Mouse (Mus musculus) megakaryocyte, embryonic 14.5 days (primary cell): Measurements from ENCODE around the gene Las1l.

Experiments used
- FLI1 ChIP-seq: IDR thresholded peaks from 2 replicates; pipeline ENCODE4 v1.6.1; 2012; ENCODE audit warnings: low read length, inconsistent platforms, mixed read lengths
- GATA1 ChIP-seq: IDR thresholded peaks from 3 replicates; pipeline ENCODE4 v1.6.1; 2012; ENCODE audit warnings: mixed read lengths, low read length, inconsistent platforms, borderline replicate concordance

- no peak for TF ChIP-seq GATA1
- TF ChIP-seq FLI1 = no peak
Measured at GRCm38 (mm10) chrX:95969936-95970335, 13.2 kb upstream of the Las1l start.
